Mouse (Mus musculus) heart, adult 8-10 months (tissue): Measurements from ENCODE around the gene Rsph14. TPM values are rescaled to one million over a fixed set of nuclear protein-coding genes. Genes with fewer than 3 reads are reported as not detected.
A peak's percentile ranks its signal among the peaks of the same experiment; 100 is the strongest.

Experiments
- DNase-seq: peaks from one replicate; pipeline ENCODE4 v3.0.0; 2022; ENCODE audit warnings: low spot score
- total RNA-seq, 4 experiments: library from RNA; stranded (reverse); gene quantifications; 2 replicates each; pipeline ENCODE4 v1.2.4; 2022

The Rsph14 gene
- total RNA-seq, 4 experiments from 2014 or later = not detected

DNA sequence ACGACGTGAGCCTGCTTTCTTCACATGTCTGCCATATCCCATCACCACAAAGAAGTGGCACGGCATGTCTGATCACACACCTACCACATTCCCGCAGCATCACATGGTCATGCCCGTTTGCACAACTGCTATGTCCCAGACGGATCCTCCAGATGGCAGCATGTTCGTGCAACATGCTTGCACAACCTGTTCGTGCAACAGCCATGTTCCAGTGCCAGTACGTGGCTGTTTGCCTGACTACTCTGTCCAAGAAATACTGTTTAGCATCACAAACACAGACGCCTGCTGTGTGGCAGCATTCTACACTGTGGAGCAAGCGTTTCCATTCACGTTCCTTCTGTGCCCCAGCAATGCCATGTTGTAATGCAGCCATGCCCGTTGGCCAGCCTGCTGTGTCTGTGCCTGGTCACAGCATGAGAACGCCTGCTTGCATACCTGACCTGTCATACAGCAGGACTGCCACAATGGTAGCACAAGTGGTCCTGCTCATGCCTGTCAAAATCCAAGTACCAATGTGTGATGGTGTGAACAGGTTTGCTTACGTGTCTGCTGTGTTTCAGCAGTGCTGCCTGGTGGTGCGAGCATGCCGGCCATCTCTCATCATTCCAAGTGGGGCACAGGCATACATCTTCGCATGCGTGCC is 98.7 kb downstream of the Rsph14 start:
- no peak for DNase-seq

DNA sequence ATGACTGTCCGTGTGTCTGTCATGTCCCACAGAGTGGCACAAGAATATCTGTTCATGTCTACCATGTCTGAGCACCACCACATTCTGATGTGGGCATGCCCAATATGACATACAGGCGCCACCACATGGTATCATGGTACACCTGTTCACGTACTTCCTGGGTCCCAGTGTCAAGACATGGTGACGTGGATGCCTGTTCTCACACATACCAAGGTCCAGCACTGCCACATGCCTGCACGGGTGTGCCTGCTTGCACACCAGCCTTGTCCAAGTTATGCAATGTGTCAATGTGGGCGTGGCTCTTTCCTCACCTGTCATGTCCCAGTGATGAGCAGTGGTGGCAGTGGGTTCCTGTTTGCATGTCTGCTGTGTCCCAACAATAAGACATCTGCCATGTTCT is 99.9 kb downstream of the Rsph14 start:
- no peak for DNase-seq

- DNase-seq = no peak
These were observed 100.8 kb downstream of the Rsph14 start for GRCm38 (mm10) chr10:74931631-74932030.

DNA sequence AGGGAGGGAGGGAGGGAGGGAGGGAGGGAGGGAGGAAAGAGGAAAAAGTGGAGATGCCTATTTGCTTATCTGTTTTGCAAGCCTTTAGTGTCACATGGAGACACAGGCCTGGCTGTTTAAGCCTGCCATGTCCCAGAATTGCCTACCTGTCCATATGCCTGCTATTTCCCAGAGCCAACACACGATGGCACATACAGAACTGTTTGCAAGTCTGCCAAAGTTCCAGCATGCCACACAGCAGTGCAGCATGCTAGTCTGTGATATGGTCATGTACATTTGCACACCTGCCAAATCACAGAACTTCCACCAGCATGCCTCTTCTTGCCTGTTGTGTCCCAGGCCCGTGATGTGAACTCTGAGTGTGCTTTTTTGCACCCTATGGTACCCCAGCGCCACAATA is 101.8 kb downstream of the Rsph14 start:
- no peak for DNase-seq

GRCm38 (mm10) chr10:74929578-74929977 is 102.8 kb downstream of the Rsph14 start:
- DNase-seq = no peak

DNA sequence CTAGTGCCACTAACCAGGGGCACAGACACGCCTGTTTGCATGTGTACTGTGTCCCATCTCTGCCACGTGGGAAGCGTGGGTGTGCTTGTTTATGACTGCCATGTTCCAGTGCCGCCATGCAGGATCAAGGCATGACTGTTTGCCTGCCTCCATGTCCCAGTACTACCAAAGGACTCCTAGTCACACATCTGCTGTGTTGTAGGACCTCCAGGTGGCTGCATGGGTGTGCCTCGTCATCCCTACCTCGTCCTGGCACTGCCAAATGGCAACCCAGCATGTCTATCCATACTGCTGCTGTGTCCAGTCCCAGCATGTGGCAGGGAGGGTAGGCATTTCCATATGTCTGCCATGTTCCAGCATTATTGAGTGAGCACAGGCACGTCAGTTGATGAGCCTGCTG is 104.1 kb downstream of the Rsph14 start:
- DNase-seq = no peak

DNA sequence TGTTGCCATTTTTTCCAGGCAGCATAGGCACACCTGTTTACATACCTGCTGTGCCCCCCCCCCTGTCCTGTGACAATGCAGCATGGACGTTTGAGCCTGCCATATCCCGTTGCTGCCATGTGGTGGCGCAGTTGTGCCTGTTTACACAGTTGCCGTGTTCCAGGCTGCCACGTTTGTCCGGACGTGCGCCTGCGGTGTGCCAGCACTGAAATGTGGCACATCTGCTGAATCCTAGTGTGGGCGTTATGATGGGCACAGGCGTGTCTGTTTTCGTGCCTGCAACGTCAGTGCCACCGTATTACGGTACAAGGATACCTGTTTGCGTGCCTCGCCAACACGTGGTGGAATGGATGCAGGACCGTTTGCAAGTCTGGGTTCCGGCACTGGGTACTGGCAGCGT is 107.1 kb downstream of the Rsph14 start:
- no peak for DNase-seq

- DNase-seq = no peak
These were observed 108.1 kb downstream of the Rsph14 start for GRCm38 (mm10) chr10:74924274-74924673.

DNA sequence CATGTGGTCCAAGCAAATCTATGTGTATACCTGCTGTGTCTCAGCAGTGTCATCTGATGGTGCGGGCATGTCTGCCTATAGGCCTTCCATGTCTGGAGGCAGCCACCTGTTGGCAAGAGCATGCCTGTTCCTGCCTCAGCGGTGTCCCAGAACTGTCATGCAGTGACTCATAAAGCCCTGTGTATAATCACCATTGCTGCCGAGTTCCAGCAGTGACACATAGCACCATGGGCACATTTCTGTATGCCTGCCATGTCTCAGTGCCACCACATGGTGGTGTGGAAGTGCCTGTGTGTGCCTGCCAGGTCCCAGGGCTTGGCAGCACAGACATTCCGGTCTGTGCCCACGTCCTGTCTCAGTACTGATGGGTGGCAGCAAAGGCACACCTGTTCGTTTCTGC is 109.6 kb downstream of the Rsph14 start:
- DNase-seq = no peak

- DNase-seq = no peak
These were observed 110.8 kb downstream of the Rsph14 start for GRCm38 (mm10) chr10:74921614-74922013.

- peak; percentile 7 for DNase-seq
These were observed 111.4 kb downstream of the Rsph14 start for GRCm38 (mm10) chr10:74920853-74921567.

GRCm38 (mm10) chr10:74919277-74919676 is 113.1 kb downstream of the Rsph14 start:
- no peak for DNase-seq

- DNase-seq = no peak
These were observed 124.0 kb downstream of the Rsph14 start for GRCm38 (mm10) chr10:74908431-74908830.

Other genes starting within 250 kb of the Rsph14 start
- gene Gnaz, start 65.4 kb downstream of the Rsph14 start, total RNA-seq = 1 to 10 TPM in 3 of 4 experiments, under 1 TPM in 1; 0.98 to 1.7 (median 1.1) TPM
- gene Rab36, start 4.5 kb upstream of the Rsph14 start, total RNA-seq = under 1 TPM; 0.46 to 0.97 (median 0.77) TPM
- gene Bcr, start 28.0 kb upstream of the Rsph14 start, total RNA-seq = 10 to 100 TPM in 2 of 4 experiments, 1 to 10 TPM in 2; 8.0 to 13.3 (median 9.5) TPM
- gene Specc1l, start 179.5 kb upstream of the Rsph14 start, total RNA-seq = 10 to 100 TPM; 41.2 to 50.7 (median 45.0) TPM